Mouse (Mus musculus) cerebellum, adult 2 months (tissue): ENCODE results near the gene Gm44511. TPM values are rescaled to one million over a fixed set of nuclear protein-coding genes. Genes with fewer than 3 reads are reported as not detected.
"Not testable (repeated sequence)": the region's sequence is repeated elsewhere in the genome, so short reads cannot be mapped to it uniquely, and the experiment has no call there.

Source experiments
- DNase-seq, 2 experiments: peaks; one replicate each; pipeline ENCODE4 v3.0.0; 2021
- H3K27ac ChIP-seq: fragments of 200-500 bp; 2 replicates; pipeline ENCODE4 v1.5.1; 2012; ENCODE audit warnings: low read length, control low read depth, inconsistent platforms; ENCODE audit not compliant: insufficient read depth
- H3K27me3 ChIP-seq: fragments of 200-500 bp; 2 replicates; pipeline ENCODE4 v1.6.1; 2012; ENCODE audit warnings: inconsistent platforms, mild to moderate bottlenecking, low read length, moderate library complexity; ENCODE audit not compliant: control insufficient read depth, insufficient read depth
- H3K4me1 ChIP-seq: fragments of 200-500 bp; 2 replicates; pipeline ENCODE4 v1.6.1; 2011; ENCODE audit warnings: low read length; ENCODE audit not compliant: control insufficient read depth, insufficient read depth
- H3K4me3 ChIP-seq: fragments of 200-500 bp; replicated peaks from 2 replicates; pipeline ENCODE3; 2011; ENCODE audit warnings: mild to moderate bottlenecking, low read depth, low read length, control low read depth; ENCODE audit not compliant: insufficient read depth
- CTCF ChIP-seq: fragments of 200-500 bp; IDR thresholded peaks from 2 replicates; pipeline ENCODE4 v1.5.1; 2011; ENCODE audit warnings: low read depth, mild to moderate bottlenecking, control low read depth, low read length, moderate library complexity, borderline replicate concordance; ENCODE audit not compliant: insufficient read depth
- POLR2A ChIP-seq: fragments of 200-500 bp; IDR thresholded peaks from 2 replicates; pipeline ENCODE4 v1.6.1; 2011; ENCODE audit warnings: low read length, control low read depth, borderline replicate concordance; ENCODE audit not compliant: insufficient read depth
- WGBS: fragments of 180-500 bp; shearing (Covaris S2); methylation state at CpG from one replicate; pipeline ENCODE4 v1.1.7; 2018; 5-methylcytosine and 5-hydroxymethylcytosine counted together
- polyA plus RNA-seq: library from polyadenylated mRNA; depleted of rRNA; stranded (reverse); fragments of >200 nt; gene quantifications from 2 replicates; pipeline ENCODE4 v1.2.3, GENCODE M21; 2012

Gm44511 gene
- polyA plus RNA-seq, 1 experiment, result not detected

DNA sequence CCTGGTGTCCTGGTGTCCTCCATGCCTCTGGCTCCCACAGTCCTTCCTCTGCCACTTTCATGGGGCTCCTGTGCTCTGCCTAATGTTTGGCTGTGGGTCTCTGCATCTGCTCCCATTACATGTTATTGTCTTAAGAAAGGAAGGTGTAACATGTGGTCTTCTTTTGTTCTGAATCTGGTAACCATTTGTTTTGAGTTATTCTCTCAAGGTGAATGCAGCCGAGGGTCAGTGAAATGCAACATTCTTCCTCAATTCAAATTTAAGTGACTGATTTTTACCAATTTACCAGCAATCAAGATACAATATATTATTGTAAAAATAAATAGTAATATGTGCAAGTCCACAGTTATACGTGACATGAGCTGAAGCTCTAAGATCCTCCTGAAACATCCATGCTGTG is 37.0 kb downstream of the Gm44511 start, which contains the start of gene Klrb1c:
Gene Klrb1c, minus strand, starts transcription at position 101 of the 400 bp plus-strand sequence.
- DNase-seq, result no peak

DNA sequence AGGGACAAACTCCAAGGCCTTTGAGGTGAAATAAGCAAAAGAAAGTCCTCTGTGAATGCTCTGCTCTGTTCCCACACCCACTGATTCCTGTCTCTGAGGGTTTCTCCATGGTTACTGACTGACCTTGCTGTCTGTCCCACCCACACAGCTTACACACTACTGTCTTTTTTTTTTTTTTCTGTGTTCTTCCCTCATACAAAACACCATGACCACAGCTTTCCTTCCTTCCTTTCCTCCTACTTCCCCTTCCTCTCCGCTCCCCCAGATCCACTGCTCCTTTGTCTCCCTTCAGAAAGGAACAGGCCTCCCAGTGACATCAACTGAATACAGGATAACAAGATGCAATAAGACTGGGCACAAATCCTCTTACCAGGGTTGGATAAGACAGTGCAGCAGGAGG is 37.6 kb downstream of the Gm44511 start:
- TF ChIP-seq POLR2A, result no peak
- TF ChIP-seq CTCF, result no peak
- no peaks in the 10 kb centered on the region for H3K4me1 ChIP-seq
- H3K27me3 ChIP-seq, result no peaks in the 10 kb centered on the region
- DNase-seq, result no peak
- H3K27ac ChIP-seq, result no peak overlapping the region
- no peak overlapping the region for H3K4me3 ChIP-seq
- 81% methylated on average over 1 of the region's 1 CpGs for WGBS

More for the DNA sequence above, 37.0 kb downstream of the Gm44511 start, which contains the start of gene Klrb1c:
- Histone ChIP-seq H3K27ac (no peak within 1 kb of the TSS), H3K4me1 (no peaks in the 10 kb centered on the region), H3K27me3 (no peaks in the 10 kb centered on the region), H3K4me3 (no peak within 1 kb of the TSS)
- TF ChIP-seq CTCF (no peak), POLR2A (no peak)
- WGBS, result 91% methylated on average over 2 of the region's 2 CpGs

- WGBS, result 83% methylated on average over 1 of the region's 1 CpGs
- not testable (repeated sequence) for H3K4me3 ChIP-seq, H3K27ac ChIP-seq, H3K4me1 ChIP-seq, DNase-seq, H3K27me3 ChIP-seq
Measured at GRCm38 (mm10) chr6:128786396-128786795, 39.7 kb downstream of the Gm44511 start.

DNA sequence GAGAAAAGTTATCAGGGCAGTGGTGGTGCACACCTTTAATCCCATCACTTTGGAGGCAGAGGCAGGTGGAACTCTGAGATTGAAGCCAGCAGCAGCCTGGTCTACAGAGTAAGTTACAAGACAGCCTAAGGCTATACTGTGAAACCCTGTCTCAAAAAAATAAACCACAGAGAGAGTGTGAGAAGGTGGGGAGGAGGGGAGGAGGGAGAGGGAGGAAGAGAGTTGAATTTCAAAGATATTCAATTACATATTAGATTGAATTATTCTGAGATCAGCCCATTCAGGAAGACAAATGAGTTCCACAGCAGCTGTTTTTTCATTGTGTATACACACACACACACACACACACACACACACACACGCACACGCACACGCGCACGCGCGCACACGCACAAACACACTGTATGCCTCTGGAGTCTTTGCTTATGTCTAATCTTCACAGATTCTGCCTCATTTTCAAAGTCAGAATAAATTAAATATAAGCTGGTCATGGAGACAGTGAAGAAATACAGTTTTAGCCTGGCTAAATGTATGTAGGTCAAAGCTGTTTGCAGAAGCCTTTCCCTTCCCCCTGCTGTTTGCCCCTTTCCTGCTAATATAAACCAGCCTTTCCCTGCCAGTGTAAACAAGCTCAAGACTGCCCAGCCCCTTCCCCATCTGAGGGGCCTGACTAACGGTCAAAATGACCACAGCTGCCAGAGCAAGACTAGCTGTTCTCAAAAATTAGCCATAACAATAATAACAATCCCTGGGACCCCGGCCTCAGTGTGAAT is 56.4 kb downstream of the Gm44511 start:
- no peak for DNase-seq
- Histone ChIP-seq H3K27ac (no peak overlapping the region), H3K27me3 (no peaks in the 10 kb centered on the region), H3K4me1 (no peaks in the 10 kb centered on the region), H3K4me3 (no peak overlapping the region)
- TF ChIP-seq CTCF, result no peak
- no peak for TF ChIP-seq POLR2A
- 84% methylated on average over 10 of the region's 10 CpGs for WGBS

DNA sequence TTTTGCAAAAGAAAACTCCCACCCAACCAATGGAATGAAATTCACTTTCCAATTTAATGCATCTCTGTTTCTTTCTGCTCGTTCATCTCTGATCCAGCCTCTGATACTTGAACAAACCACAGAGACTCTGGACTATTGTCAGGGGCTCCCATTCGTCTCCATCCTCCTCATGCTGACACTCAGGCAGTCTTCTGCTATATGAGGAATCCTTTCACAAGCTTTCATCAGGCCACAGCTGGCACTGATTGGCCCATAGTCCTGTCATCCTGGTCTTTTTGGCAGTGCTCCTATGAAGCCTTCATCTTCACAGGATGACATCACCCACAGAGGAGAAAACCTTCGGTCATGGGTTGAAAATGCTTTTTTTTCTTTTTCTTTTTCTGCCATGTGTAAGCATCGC is 58.1 kb downstream of the Gm44511 start:
- Histone ChIP-seq H3K27ac (no peak overlapping the region), H3K27me3 (no peaks in the 10 kb centered on the region), H3K4me3 (no peak overlapping the region), H3K4me1 (no peaks in the 10 kb centered on the region)
- 69% methylated on average over 4 of the region's 4 CpGs for WGBS
- no peak for TF ChIP-seq CTCF
- no peak for DNase-seq

GRCm38 (mm10) chr6:128766486-128767254 is 59.4 kb downstream of the Gm44511 start:
- H3K27ac ChIP-seq, H3K4me1 ChIP-seq, H3K27me3 ChIP-seq, H3K4me3 ChIP-seq: not testable (repeated sequence)
- DNase-seq, result peak; percentile 41 to 42
- WGBS, result 66% methylated on average over 6 of the region's 6 CpGs
- peak; percentile 55; the same call in 1 of the 2 replicates for TF ChIP-seq CTCF

- Histone ChIP-seq H3K27ac (no peak overlapping the region), H3K4me1 (no peaks in the 10 kb centered on the region), H3K27me3 (no peaks in the 10 kb centered on the region), H3K4me3 (no peak overlapping the region)
- no peak for DNase-seq
- TF ChIP-seq CTCF (no peak), POLR2A (no peak)
- 90% methylated on average over 1 of the region's 1 CpGs for WGBS
Measured at GRCm38 (mm10) chr6:128765211-128765610, 60.9 kb downstream of the Gm44511 start.

DNA sequence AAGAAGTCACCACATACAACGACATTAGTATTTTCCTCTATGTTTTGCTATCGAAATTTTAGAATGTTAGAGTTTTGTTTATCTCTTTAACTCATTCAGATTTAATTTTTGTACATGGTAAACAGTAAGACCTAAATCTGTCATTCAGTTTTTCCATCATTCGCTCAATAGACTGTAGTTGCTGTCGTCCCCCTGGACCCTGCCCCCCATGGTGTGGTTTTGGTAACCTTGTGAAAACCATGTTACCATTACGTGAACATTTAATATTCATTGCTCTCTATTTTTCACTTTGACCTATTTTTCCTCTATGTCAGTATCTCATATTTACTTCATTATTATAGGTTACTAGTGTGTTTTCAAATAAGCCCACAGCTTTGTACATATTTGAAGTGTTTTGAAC is 61.5 kb downstream of the Gm44511 start:
- Histone ChIP-seq H3K27me3 (no peaks in the 10 kb centered on the region), H3K4me1 (no peaks in the 10 kb centered on the region), H3K4me3 (peak overlapping the region; percentile 91), H3K27ac (no peak overlapping the region)
- no peak for DNase-seq
- WGBS, result 3% methylated on average over 5 of the region's 5 CpGs
- TF ChIP-seq POLR2A (no peak), CTCF (no peak)
